Mouse (Mus musculus): ENCODE measurements around the gene Usp32.

DNA sequence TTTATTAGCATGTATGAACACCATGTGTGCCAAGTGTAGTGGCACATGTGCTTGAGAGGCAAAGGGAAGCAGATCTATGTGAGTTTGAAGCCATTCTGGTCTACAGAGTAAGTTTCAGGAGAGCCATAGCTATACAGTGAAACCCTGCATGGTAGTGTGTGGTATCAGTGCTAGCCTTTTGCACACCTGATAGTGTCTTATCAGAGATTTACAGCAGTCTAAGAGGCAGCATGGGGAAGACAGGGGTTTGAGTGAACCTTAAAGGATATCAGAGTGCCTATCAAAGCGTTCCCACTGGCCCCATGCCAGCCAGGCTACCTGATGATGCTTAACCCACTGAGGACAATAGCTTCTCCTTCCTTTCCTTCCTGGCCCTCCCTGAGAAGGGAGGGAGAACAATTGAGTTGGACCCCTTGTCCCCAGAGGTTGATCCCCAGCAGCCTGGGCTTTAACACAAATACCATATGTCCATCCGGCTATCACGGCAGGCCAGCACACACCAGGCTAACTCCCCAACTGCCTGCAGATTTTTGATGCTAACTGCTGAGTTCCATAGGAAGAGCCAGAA lies 162.5 kb downstream of the Usp32 start:
- no peak for TF ChIP-seq CTCF (IDR thresholded peaks at IDR 0.05; ENCODE audit: extremely low read depth, insufficient read length, insufficient replicate concordance, low read depth, low read length)
- no peak for TF ChIP-seq POLR2A (IDR thresholded peaks at IDR 0.05; ENCODE audit: low read depth, low read length)

All from small intestine, adult 2 months (tissue).